In the genomic region with DNA sequence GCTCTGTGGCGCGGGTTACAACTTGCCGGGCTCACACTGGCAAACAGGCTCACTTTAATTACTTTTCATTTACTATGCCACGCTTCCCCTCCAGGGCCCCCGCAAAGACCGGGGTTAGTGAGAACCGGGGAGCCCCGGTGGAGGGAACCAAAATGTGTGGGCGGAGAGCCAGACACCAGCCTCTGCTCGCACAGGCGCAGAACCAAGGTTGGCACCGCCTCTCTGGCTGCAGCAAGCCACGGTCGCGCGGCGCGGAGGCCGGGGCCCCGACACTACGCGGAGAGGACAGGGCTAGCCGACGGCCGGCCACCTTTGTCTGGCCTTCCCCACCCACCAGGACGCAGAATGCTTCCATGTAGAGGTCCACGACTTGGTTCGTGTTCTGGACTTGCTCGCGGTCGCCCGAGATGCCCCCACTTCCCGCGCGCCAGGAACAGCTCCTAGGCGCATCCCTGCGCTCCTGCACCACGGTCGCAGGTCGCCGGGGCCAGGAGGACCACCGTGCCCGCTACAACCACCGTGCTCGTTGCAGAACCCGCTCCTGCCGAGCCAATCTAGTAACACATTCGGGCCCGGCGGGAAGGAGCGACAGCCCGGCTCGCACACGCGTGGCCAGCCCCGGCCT, we compare ENCODE assay signal across 8 mouse cellular contexts. TPM values are rescaled to one million over a fixed set of nuclear protein-coding genes. Genes with fewer than 3 reads are reported as not detected.
DNase-seq lines count a peak whose midpoint lies in the region; ATAC-seq lines count a peak whose summit lies in the region.

No protein-coding gene starts in this region.

- peak overlapping the region; percentile 89 for H3K4me3 ChIP-seq in intestine, embryonic 15.5 days (replicated peaks)

- H3K9ac ChIP-seq in intestine, embryonic 15.5 days, result peak overlapping the region; percentile 92

- WGBS in intestine, embryonic 15.5 days, result under 1% methylated on average over 56 of the region's 56 CpGs

- ATAC-seq in intestine, embryonic 15.5 days, result peak; percentile 69

- DNase-seq in adrenal gland, adult (ENCODE audit: inconsistent age in 2 of 2, low spot score in 1 of 2), result peak; percentile 86 to 95
- peak; percentile 69 for DNase-seq in embryo, embryonic 10.5 days (ENCODE audit: low spot score)
- peak; percentile 72 for DNase-seq in gastrocnemius, postnatal 25 days
- DNase-seq in left cerebral cortex, postnatal 25 days (ENCODE audit: low spot score in 2 of 2), result peak; percentile 83 to 87
- DNase-seq in mesoderm, embryonic 11.5 days (ENCODE audit: low read depth, low spot score), result peak; percentile 61
- peak; percentile 72 to 75 for DNase-seq in right cerebral cortex, postnatal 36 days (ENCODE audit: low spot score in 2 of 2)
- peak; percentile 75 to 82 for DNase-seq in urinary bladder, postnatal 4 days (ENCODE audit: low spot score in 2 of 2)

- no peaks in the 10 kb centered on the region for H3K36me3 ChIP-seq in intestine, embryonic 15.5 days

- H3K27ac ChIP-seq in intestine, embryonic 15.5 days, result peak overlapping the region; percentile 93

- H3K9me3 ChIP-seq in intestine, embryonic 15.5 days, result no peaks in the 10 kb centered on the region

- intact Hi-C loops in left cerebral cortex, postnatal 25 days (cut with DNase I), result loop anchor here (2.0 to 5.0 kb wide), 4 partner anchors 36 to 94 kb away; no protein-coding TSS in a partner anchor

- no peaks in the 10 kb centered on the region for H3K27me3 ChIP-seq in intestine, embryonic 15.5 days (replicated peaks)

- H3K4me1 ChIP-seq in intestine, embryonic 15.5 days (replicated peaks), result peaks cover 24% of the 10 kb centered on the region

- H3K4me2 ChIP-seq in intestine, embryonic 15.5 days (replicated peaks), result peak overlapping the region; percentile 79

RNA-seq across cellular contexts. Expression of gene Lrch1, which starts 0.8 kb away (rescaled TPM):
- total RNA-seq in gastrocnemius, postnatal 25 days (2021), result 1 to 10 TPM; 4.1 to 4.2 TPM
- 11.8 and 12.5 TPM in 2 replicates for polyA plus RNA-seq in intestine, embryonic 15.5 days (2015; fragmentation: Nextera tagmentation; extraction: Ambion mirVana)
- total RNA-seq in left cerebral cortex, postnatal 25 days (2021), result 10 to 100 TPM; 14.2 to 15.8 TPM

Comparison
In these comparisons a context has a peak if more than half of its experiments do, and no peak if none do; other contexts are left out.
1. Peak in every context shown above with its lines: DNase-seq, ATAC-seq, H3K4me3 ChIP-seq and H3K27ac ChIP-seq.